Comparison of ENCODE assay signal across 8 mouse cellular contexts in genomic region chr3:139073801-139074483, GRCm38 (mm10). TPM values are rescaled to one million over a fixed set of nuclear protein-coding genes. Genes with fewer than 3 reads are reported as not detected.
DNase-seq lines count a peak whose midpoint lies in the region; ATAC-seq and TF ChIP-seq lines count a peak whose summit lies in the region.

No protein-coding gene starts in this region.

- peak overlapping the region; percentile 85 for H3K9ac ChIP-seq in kidney, postnatal 0 days (ENCODE audit: low read depth, low read length)
- H3K9ac ChIP-seq in midbrain, embryonic 11.5 days (ENCODE audit: low read length), result peak overlapping the region; percentile 86

- peaks cover 6% of the 10 kb centered on the region for H3K4me1 ChIP-seq in kidney, postnatal 0 days (replicated peaks; ENCODE audit: insufficient read depth, low read length)
- no peaks in the 10 kb centered on the region; the same call in 1 of the 2 replicates for H3K4me1 ChIP-seq in bone marrow, adult 2 months (ENCODE audit: control insufficient read depth, insufficient read depth, low read length)
- peaks cover 25% of the 10 kb centered on the region; the same call in 1 of the 2 replicates for H3K4me1 ChIP-seq in hindbrain, embryonic 10.5 days (replicated peaks)
- H3K4me1 ChIP-seq in midbrain, embryonic 11.5 days (ENCODE audit: control insufficient read depth, insufficient read depth, low read length), result peaks cover 3% of the 10 kb centered on the region; the same call in 1 of the 2 replicates

- peak overlapping the region; percentile 97 for H3K4me2 ChIP-seq in kidney, postnatal 0 days (ENCODE audit: low read length)
- peak overlapping the region; percentile 58 for H3K4me2 ChIP-seq in midbrain, embryonic 11.5 days

- H3K36me3 ChIP-seq in kidney, postnatal 0 days (ENCODE audit: insufficient read depth, low read length), result no peaks in the 10 kb centered on the region
- H3K36me3 ChIP-seq in hindbrain, embryonic 10.5 days, result no peaks in the 10 kb centered on the region
- H3K36me3 ChIP-seq in midbrain, embryonic 11.5 days (ENCODE audit: control insufficient read depth, insufficient read depth, low read length), result no peaks in the 10 kb centered on the region

- H3K27me3 ChIP-seq in kidney, postnatal 0 days (ENCODE audit: insufficient read depth, low read length), result no peaks in the 10 kb centered on the region
- peaks cover 7% of the 10 kb centered on the region; the same call in 1 of the 2 replicates for H3K27me3 ChIP-seq in hindbrain, embryonic 10.5 days (ENCODE audit: insufficient read depth, poor library complexity, severe bottlenecking)
- H3K27me3 ChIP-seq in midbrain, embryonic 11.5 days (ENCODE audit: control insufficient read depth, insufficient read depth, low read length), result no peaks in the 10 kb centered on the region

- no peak for ATAC-seq in kidney, postnatal 0 days (replicated peaks; ENCODE audit: low FRiP score, low read depth)
- ATAC-seq in midbrain, embryonic 11.5 days (ENCODE audit: low FRiP score), result no peak
- no peak for ATAC-seq in cerebellum, adult (ENCODE audit: insufficient number of reproducible peaks, low FRiP score, low TSS enrichment)

- 3% methylated on average over 12 of the region's 12 CpGs for WGBS in kidney, postnatal 0 days
- WGBS in bone marrow, adult 2 months, result 3% methylated on average over 12 of the region's 12 CpGs
- WGBS in hindbrain, embryonic 10.5 days, result 13% methylated on average over 12 of the region's 12 CpGs
- 13% methylated on average over 12 of the region's 12 CpGs for WGBS in midbrain, embryonic 11.5 days

- no peaks in the 10 kb centered on the region for H3K9me3 ChIP-seq in kidney, postnatal 0 days (replicated peaks; ENCODE audit: low read length)
- no peaks in the 10 kb centered on the region for H3K9me3 ChIP-seq in hindbrain, embryonic 10.5 days
- H3K9me3 ChIP-seq in midbrain, embryonic 11.5 days (ENCODE audit: control insufficient read depth, low read length), result no peaks in the 10 kb centered on the region

- TF ChIP-seq POLR2A in bone marrow, adult 2 months (IDR thresholded peaks at IDR 0.05; ENCODE audit: borderline replicate concordance, control insufficient read depth, low read depth, low read length), result no peak

- TF ChIP-seq CTCF in kidney, postnatal 0 days (IDR thresholded peaks at IDR 0.05; ENCODE audit: low read depth), result no peak
- TF ChIP-seq CTCF in bone marrow, adult 2 months (IDR thresholded peaks at IDR 0.05; ENCODE audit: control insufficient read depth, insufficient read depth, low read length), result no peak

- peak overlapping the region; percentile 76 for H3K4me3 ChIP-seq in kidney, postnatal 0 days (replicated peaks; ENCODE audit: low read depth, low read length)
- peak overlapping the region; percentile 99 for H3K4me3 ChIP-seq in bone marrow, adult 2 months (replicated peaks; ENCODE audit: control insufficient read depth, low read depth, low read length)
- peak overlapping the region; percentile 90 for H3K4me3 ChIP-seq in hindbrain, embryonic 10.5 days
- H3K4me3 ChIP-seq in midbrain, embryonic 11.5 days (ENCODE audit: low read depth, low read length), result peak overlapping the region; percentile 88

- peak overlapping the region; percentile 91 for H3K27ac ChIP-seq in kidney, postnatal 0 days
- peak overlapping the region; percentile 98 for H3K27ac ChIP-seq in bone marrow, adult 2 months (ENCODE audit: control insufficient read depth, insufficient read depth, low read depth, low read length, poor library complexity)
- H3K27ac ChIP-seq in hindbrain, embryonic 10.5 days, result peak overlapping the region; percentile 98
- H3K27ac ChIP-seq in midbrain, embryonic 11.5 days (ENCODE audit: low read depth, low read length), result peak overlapping the region; percentile 95

- peak; percentile 53 for DNase-seq in kidney, postnatal 0 days (ENCODE audit: low spot score)
- DNase-seq in kidney, postnatal 25 days, result no peak
- no peak for DNase-seq in hindbrain, embryonic 10.5 days (ENCODE audit: low spot score)
- DNase-seq in midbrain, embryonic 11.5 days (ENCODE audit: low spot score, missing footprints), result peak; percentile 94
- no peak for DNase-seq in left cerebral cortex, adult 9 months (ENCODE audit: low spot score in 2 of 2)
- no peak for DNase-seq in urinary bladder, postnatal 36 days (ENCODE audit: low spot score in 2 of 2)

RNA-seq across cellular contexts. Expression of gene Rap1gds1, which starts 1.1 kb away (rescaled TPM):
- polyA plus RNA-seq in kidney, postnatal 0 days (2015; fragmentation: Nextera tagmentation; extraction: Ambion mirVana), result 31.8 and 38.1 TPM in 2 replicates
- polyA plus RNA-seq in bone marrow, adult 2 months (2011; ENCODE audit: insufficient read depth, insufficient read length, low replicate concordance, missing spikeins), result 9.5 and 18.0 TPM in 2 replicates
- polyA plus RNA-seq in hindbrain, embryonic 10.5 days (2016; fragmentation: Nextera tagmentation; extraction: Ambion mirVana), result 59.6 and 61.3 TPM in 2 replicates
- 61.0 and 63.3 TPM in 2 replicates for polyA plus RNA-seq in midbrain, embryonic 11.5 days (2014; fragmentation: Nextera tagmentation; extraction: Ambion mirVana)

Comparison
In these comparisons a context has a peak if more than half of its experiments do, and no peak if none do; other contexts are left out.
1. DNase-seq: peak in kidney, postnatal 0 days (single experiment) and midbrain, embryonic 11.5 days (single experiment); none in kidney, postnatal 25 days (0 of 2), hindbrain, embryonic 10.5 days (single experiment), left cerebral cortex, adult 9 months (0 of 2) and urinary bladder, postnatal 36 days (0 of 2).
2. Peak in every context shown above with its lines, with median percentiles within 50 percentile points of each other: H3K27ac ChIP-seq and H3K4me3 ChIP-seq.